Mouse (Mus musculus) forebrain, embryonic 13.5 days (tissue): ENCODE results near the gene Tor3a. TPM values are rescaled to one million over a fixed set of nuclear protein-coding genes. Genes with fewer than 3 reads are reported as not detected.

Experiments used
- ATAC-seq: fragments of 200-750 bp; cut with Nextera tagmentation; 2 replicates; pipeline ENCODE4 v1.8.0; 2017
- H3K27ac ChIP-seq: fragments of 300-500 bp; sonication (generic); 2 replicates; pipeline ENCODE4 v1.5.1; 2015; ENCODE audit warnings: inconsistent platforms, mild to moderate bottlenecking, moderate library complexity
- H3K27me3 ChIP-seq: fragments of 300-500 bp; sonication (generic); 2 replicates; pipeline ENCODE4 v1.6.1; 2015; ENCODE audit warnings: mild to moderate bottlenecking, inconsistent platforms
- H3K36me3 ChIP-seq: fragments of 300-500 bp; sonication (generic); 2 replicates; pipeline ENCODE4 v1.6.1; 2015; ENCODE audit warnings: mild to moderate bottlenecking, inconsistent platforms; ENCODE audit not compliant: poor library complexity, severe bottlenecking
- H3K4me1 ChIP-seq: fragments of 300-500 bp; sonication (generic); 2 replicates; pipeline ENCODE4 v1.6.1; 2015; ENCODE audit warnings: inconsistent platforms
- H3K4me2 ChIP-seq: fragments of 300-500 bp; sonication (generic); 2 replicates; pipeline ENCODE4 v1.6.1; 2015; ENCODE audit warnings: inconsistent platforms, mild to moderate bottlenecking, moderate library complexity
- H3K4me3 ChIP-seq: fragments of 300-500 bp; sonication (generic); 2 replicates; pipeline ENCODE4 v1.5.1; 2015; ENCODE audit warnings: mild to moderate bottlenecking, inconsistent platforms
- H3K9ac ChIP-seq: fragments of 300-500 bp; sonication (generic); 2 replicates; pipeline ENCODE4 v1.6.1; 2015; ENCODE audit warnings: mild to moderate bottlenecking, inconsistent platforms
- H3K9me3 ChIP-seq: fragments of 300-500 bp; sonication (generic); replicated peaks from 2 replicates; pipeline ENCODE4 v1.6.1; 2016; ENCODE audit warnings: inconsistent platforms
- WGBS: fragments of 180-500 bp; shearing (Covaris S2); methylation state at CpG from one replicate; pipeline ENCODE4 v1.1.7; 2015; 5-methylcytosine and 5-hydroxymethylcytosine counted together
- polyA plus RNA-seq: library from polyadenylated mRNA; unstranded; fragments of >200 nt; fragmentation: Nextera tagmentation; extraction: Ambion mirVana; gene quantifications from 2 replicates; pipeline ENCODE4 v1.2.1, GENCODE M21; 2015

Tor3a gene
- polyA plus RNA-seq, 1 experiment from 2014 or later, result 3.7 TPM

GRCm38 (mm10) chr1:156644780-156645523 is 29.2 kb downstream of the Tor3a start:
- Histone ChIP-seq H3K9ac (no peak overlapping the region), H3K4me3 (no peak overlapping the region), H3K4me1 (peaks cover 30% of the 10 kb centered on the region), H3K9me3 (no peaks in the 10 kb centered on the region), H3K4me2 (no peak overlapping the region), H3K27me3 (no peaks in the 10 kb centered on the region), H3K27ac (peak overlapping the region; percentile 44), H3K36me3 (peaks cover 52% of the 10 kb centered on the region)
- ATAC-seq, result no peak
- 64% methylated on average over 13 of the region's 13 CpGs for WGBS

- Histone ChIP-seq H3K4me2 (no peak overlapping the region), H3K27ac (no peak overlapping the region), H3K9ac (no peak overlapping the region), H3K27me3 (no peaks in the 10 kb centered on the region), H3K4me1 (peaks cover 30% of the 10 kb centered on the region), H3K36me3 (peaks cover 58% of the 10 kb centered on the region), H3K9me3 (no peaks in the 10 kb centered on the region), H3K4me3 (no peak overlapping the region)
- 32% methylated on average over 10 of the region's 10 CpGs for WGBS
- ATAC-seq, result no peak
These were observed 30.1 kb downstream of the Tor3a start for GRCm38 (mm10) chr1:156644061-156644460.

- Histone ChIP-seq H3K4me2 (no peak overlapping the region), H3K36me3 (peaks cover 54% of the 10 kb centered on the region), H3K9ac (no peak overlapping the region), H3K4me3 (no peak overlapping the region), H3K27me3 (no peaks in the 10 kb centered on the region), H3K27ac (no peak overlapping the region), H3K4me1 (peaks cover 30% of the 10 kb centered on the region), H3K9me3 (no peaks in the 10 kb centered on the region)
- ATAC-seq, result no peak
- 61% methylated on average over 12 of the region's 12 CpGs for WGBS
These were observed 31.3 kb downstream of the Tor3a start for GRCm38 (mm10) chr1:156642813-156643212.

GRCm38 (mm10) chr1:156641808-156642207 is 32.3 kb downstream of the Tor3a start:
- Histone ChIP-seq H3K36me3 (peaks cover 49% of the 10 kb centered on the region), H3K4me2 (no peak overlapping the region), H3K27me3 (no peaks in the 10 kb centered on the region), H3K4me3 (no peak overlapping the region), H3K9me3 (no peaks in the 10 kb centered on the region), H3K27ac (no peak overlapping the region), H3K4me1 (peaks cover 30% of the 10 kb centered on the region), H3K9ac (no peak overlapping the region)
- no peak for ATAC-seq
- 95% methylated on average over 10 of the region's 10 CpGs for WGBS

- H3K9me3 ChIP-seq, result no peaks in the 10 kb centered on the region
- H3K4me2 ChIP-seq, result no peak overlapping the region
- H3K36me3 ChIP-seq, result peaks cover 58% of the 10 kb centered on the region
- ATAC-seq, result peak; percentile 48; the same call in 1 of the 2 replicates
- no peak overlapping the region for H3K27ac ChIP-seq
- H3K4me1 ChIP-seq, result peaks cover 25% of the 10 kb centered on the region
- WGBS, result 61% methylated on average over 4 of the region's 4 CpGs
- no peak overlapping the region for H3K4me3 ChIP-seq
- no peak overlapping the region for H3K9ac ChIP-seq
- no peaks in the 10 kb centered on the region for H3K27me3 ChIP-seq
These were observed 33.6 kb downstream of the Tor3a start for GRCm38 (mm10) chr1:156640577-156640976.

- no peak for ATAC-seq
- no peak overlapping the region for H3K27ac ChIP-seq
- no peaks in the 10 kb centered on the region for H3K27me3 ChIP-seq
- H3K4me1 ChIP-seq, result peaks cover 15% of the 10 kb centered on the region
- whole genome bisulfite sequencing, result 96% methylated on average over 5 of the region's 5 CpGs
- no peak overlapping the region for H3K9ac ChIP-seq
- no peak overlapping the region for H3K4me3 ChIP-seq
- H3K4me2 ChIP-seq, result no peak overlapping the region
- H3K9me3 ChIP-seq, result no peaks in the 10 kb centered on the region
- peaks cover 69% of the 10 kb centered on the region for H3K36me3 ChIP-seq
These were observed 34.7 kb downstream of the Tor3a start for GRCm38 (mm10) chr1:156639455-156639854.

GRCm38 (mm10) chr1:156635148-156635547 is 39.0 kb downstream of the Tor3a start:
- no peak; the same call in 1 of the 2 replicates for ATAC-seq
- no peak overlapping the region for H3K27ac ChIP-seq
- no peak overlapping the region for H3K4me3 ChIP-seq
- 79% methylated on average over 2 of the region's 2 CpGs for WGBS
- no peaks in the 10 kb centered on the region for H3K9me3 ChIP-seq
- no peak overlapping the region for H3K4me2 ChIP-seq
- no peaks in the 10 kb centered on the region for H3K27me3 ChIP-seq
- H3K9ac ChIP-seq, result no peak overlapping the region
- H3K4me1 ChIP-seq, result no peaks in the 10 kb centered on the region
- H3K36me3 ChIP-seq, result peaks cover 67% of the 10 kb centered on the region

- Histone ChIP-seq H3K4me1 (no peaks in the 10 kb centered on the region), H3K9ac (no peak overlapping the region), H3K36me3 (peaks cover 63% of the 10 kb centered on the region), H3K27ac (no peak overlapping the region), H3K4me3 (no peak overlapping the region), H3K4me2 (no peak overlapping the region), H3K9me3 (no peaks in the 10 kb centered on the region), H3K27me3 (no peaks in the 10 kb centered on the region)
- ATAC-seq, result peak; percentile 57
- 74% methylated on average over 10 of the region's 10 CpGs for WGBS
These were observed 41.1 kb downstream of the Tor3a start for GRCm38 (mm10) chr1:156633095-156633494.

- Histone ChIP-seq H3K36me3 (peaks cover 53% of the 10 kb centered on the region), H3K4me2 (no peak overlapping the region), H3K27me3 (no peaks in the 10 kb centered on the region), H3K9ac (no peak overlapping the region), H3K9me3 (no peaks in the 10 kb centered on the region), H3K4me1 (no peaks in the 10 kb centered on the region), H3K27ac (no peak overlapping the region), H3K4me3 (no peak overlapping the region)
- ATAC-seq, result no peak
These were observed 43.2 kb downstream of the Tor3a start for GRCm38 (mm10) chr1:156630965-156631364.

GRCm38 (mm10) chr1:156629984-156630383 is 44.2 kb downstream of the Tor3a start:
- Histone ChIP-seq H3K27ac (no peak overlapping the region), H3K9ac (no peak overlapping the region), H3K36me3 (peaks cover 52% of the 10 kb centered on the region), H3K4me1 (no peaks in the 10 kb centered on the region), H3K4me3 (no peak overlapping the region), H3K9me3 (no peaks in the 10 kb centered on the region), H3K27me3 (no peaks in the 10 kb centered on the region), H3K4me2 (no peak overlapping the region)
- no peak for ATAC-seq
- WGBS, result 96% methylated on average over 8 of the region's 8 CpGs

- no peak overlapping the region for H3K27ac ChIP-seq
- H3K9me3 ChIP-seq, result no peaks in the 10 kb centered on the region
- no peak overlapping the region for H3K9ac ChIP-seq
- no peak overlapping the region for H3K4me3 ChIP-seq
- H3K27me3 ChIP-seq, result no peaks in the 10 kb centered on the region
- H3K4me2 ChIP-seq, result no peak overlapping the region
- H3K36me3 ChIP-seq, result peaks cover 39% of the 10 kb centered on the region
- no peak for ATAC-seq
- no peaks in the 10 kb centered on the region for H3K4me1 ChIP-seq
- WGBS, result 77% methylated on average over 4 of the region's 4 CpGs
These were observed 47.4 kb downstream of the Tor3a start for GRCm38 (mm10) chr1:156626729-156627128.

- WGBS, result 77% methylated on average over 1 of the region's 1 CpGs
- H3K27ac ChIP-seq, result no peak overlapping the region
- H3K4me3 ChIP-seq, result no peak overlapping the region
- no peak overlapping the region for H3K9ac ChIP-seq
- no peaks in the 10 kb centered on the region for H3K4me1 ChIP-seq
- H3K4me2 ChIP-seq, result no peak overlapping the region
- H3K9me3 ChIP-seq, result no peaks in the 10 kb centered on the region
- ATAC-seq, result no peak
- H3K27me3 ChIP-seq, result no peaks in the 10 kb centered on the region
- peaks cover 19% of the 10 kb centered on the region for H3K36me3 ChIP-seq
These were observed 49.9 kb downstream of the Tor3a start for GRCm38 (mm10) chr1:156624231-156624630.

GRCm38 (mm10) chr1:156620951-156621350 is 53.2 kb downstream of the Tor3a start:
- no peak for ATAC-seq
- H3K9me3 ChIP-seq, result no peaks in the 10 kb centered on the region
- H3K4me2 ChIP-seq, result no peak overlapping the region
- no peak overlapping the region for H3K27ac ChIP-seq
- 88% methylated on average over 3 of the region's 3 CpGs for WGBS
- H3K27me3 ChIP-seq, result no peaks in the 10 kb centered on the region
- H3K4me3 ChIP-seq, result no peak overlapping the region
- H3K4me1 ChIP-seq, result peaks cover 14% of the 10 kb centered on the region
- peaks cover 18% of the 10 kb centered on the region for H3K36me3 ChIP-seq
- no peak overlapping the region for H3K9ac ChIP-seq
